Mouse (Mus musculus) midbrain, embryonic 14.5 days (tissue): ENCODE measurements around the gene Ddo. TPM values are rescaled to one million over a fixed set of nuclear protein-coding genes. Genes with fewer than 3 reads are reported as not detected.

Experiments used
- ATAC-seq: fragments of 200-750 bp; cut with Nextera tagmentation; 2 replicates; pipeline ENCODE4 v1.8.0; 2017; ENCODE audit warnings: moderate number of reproducible peaks, moderate library complexity; ENCODE audit not compliant: low FRiP score, low TSS enrichment
- DNase-seq: peaks from one replicate; pipeline ENCODE4 v3.0.0-alpha.2; 2015
- H3K27ac ChIP-seq: fragments of 300-500 bp; sonication (generic); replicated peaks from 2 replicates; pipeline ENCODE4 v1.5.1; 2014; ENCODE audit warnings: mild to moderate bottlenecking, low read depth, low read length, moderate library complexity
- H3K27me3 ChIP-seq: fragments of 300-500 bp; sonication (generic); 2 replicates; pipeline ENCODE4 v1.6.1; 2014; ENCODE audit warnings: low read length, control low read depth, mixed read lengths; ENCODE audit not compliant: control insufficient read depth, insufficient read depth
- H3K36me3 ChIP-seq: fragments of 300-500 bp; sonication (generic); 2 replicates; pipeline ENCODE4 v1.6.1; 2014; ENCODE audit warnings: low read length, control low read depth; ENCODE audit not compliant: control insufficient read depth, insufficient read depth
- H3K4me1 ChIP-seq: fragments of 300-500 bp; sonication (generic); 2 replicates; pipeline ENCODE4 v1.6.1; 2014; ENCODE audit warnings: mild to moderate bottlenecking, antibody characterized with exemption, low read length, control low read depth; ENCODE audit not compliant: control insufficient read depth, insufficient read depth
- H3K4me2 ChIP-seq: fragments of 300-500 bp; sonication (generic); 2 replicates; pipeline ENCODE4 v1.6.1; 2014; ENCODE audit warnings: mild to moderate bottlenecking, low read length, moderate library complexity
- H3K4me3 ChIP-seq: fragments of 300-500 bp; sonication (generic); replicated peaks from 2 replicates; pipeline ENCODE4 v1.5.1; 2014; ENCODE audit warnings: low read depth, low read length
- H3K9ac ChIP-seq: fragments of 300-500 bp; sonication (generic); replicated peaks from 2 replicates; pipeline ENCODE4 v1.6.1; 2014; ENCODE audit warnings: mild to moderate bottlenecking, low read length, moderate library complexity
- H3K9me3 ChIP-seq: fragments of 300-500 bp; sonication (generic); 2 replicates; pipeline ENCODE4 v1.6.1; 2016; ENCODE audit warnings: low read length, control low read depth, mixed read lengths; ENCODE audit not compliant: control insufficient read depth
- WGBS: fragments of 180-500 bp; shearing (Covaris S2); extraction: QIAGEN DNeasy Blood & Tissue Kit; methylation state at CpG from one replicate; pipeline ENCODE4 v1.1.7; 2014; 5-methylcytosine and 5-hydroxymethylcytosine counted together
- polyA plus RNA-seq: library from polyadenylated mRNA; unstranded; fragments of >200 nt; fragmentation: Nextera tagmentation; extraction: Ambion mirVana; gene quantifications from 2 replicates; pipeline ENCODE4 v1.2.1, GENCODE M21; 2014

The Ddo gene
- polyA plus RNA-seq, 1 experiment from 2014 or later = 0.45 TPM

DNA sequence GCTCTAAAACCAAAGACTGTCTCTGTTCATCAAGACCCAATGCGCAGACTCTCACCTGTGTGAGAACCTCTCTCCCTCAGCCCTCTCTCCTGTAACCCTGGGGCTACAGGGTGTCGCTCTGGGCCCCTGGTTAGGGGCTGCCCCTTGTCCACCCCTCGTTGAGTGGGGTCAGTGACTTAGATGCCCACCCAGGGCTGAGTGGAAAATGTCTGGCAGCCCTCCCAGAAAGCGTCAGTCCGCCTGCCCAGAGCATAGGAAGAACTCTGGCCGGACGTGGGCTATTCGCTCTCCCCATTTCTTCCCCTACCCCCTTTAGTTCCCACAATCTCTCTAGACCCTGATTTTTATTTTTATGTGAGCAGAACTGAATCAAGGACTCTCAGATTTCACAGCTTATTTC lies 86.5 kb downstream of the Ddo start:
- H3K9ac ChIP-seq = no peak overlapping the region
- H3K4me1 ChIP-seq = no peaks in the 10 kb centered on the region
- no peaks in the 10 kb centered on the region for H3K27me3 ChIP-seq
- H3K27ac ChIP-seq = no peak overlapping the region
- WGBS = 78% methylated on average over 8 of the region's 8 CpGs
- H3K4me3 ChIP-seq = no peak overlapping the region
- ATAC-seq (no peak), DNase-seq (no peak)
- no peaks in the 10 kb centered on the region for H3K36me3 ChIP-seq
- H3K4me2 ChIP-seq = no peak overlapping the region
- no peaks in the 10 kb centered on the region for H3K9me3 ChIP-seq

DNA sequence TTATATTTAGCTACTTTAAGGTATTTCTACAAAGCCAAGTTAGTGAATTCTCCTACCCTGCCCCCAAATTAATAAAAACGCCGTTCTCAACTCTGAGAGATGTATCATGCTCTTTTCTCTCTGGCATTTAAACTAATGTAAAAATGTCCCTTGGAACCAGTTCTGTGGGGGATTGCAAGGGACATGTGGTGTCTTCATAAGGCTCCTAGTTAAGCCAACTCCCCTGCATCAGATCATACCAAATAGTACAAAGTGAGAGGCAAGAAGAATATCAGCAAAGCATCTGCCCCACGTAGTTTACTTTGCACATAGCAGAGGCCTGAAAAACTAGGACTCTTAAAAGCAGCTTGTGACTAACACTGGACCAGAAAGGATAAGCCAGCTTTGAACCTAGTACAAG lies 86.9 kb downstream of the Ddo start:
- Histone ChIP-seq H3K9ac (no peak overlapping the region), H3K9me3 (no peaks in the 10 kb centered on the region), H3K4me1 (no peaks in the 10 kb centered on the region), H3K4me3 (no peak overlapping the region), H3K36me3 (no peaks in the 10 kb centered on the region), H3K27ac (no peak overlapping the region), H3K27me3 (no peaks in the 10 kb centered on the region), H3K4me2 (no peak overlapping the region)
- 86% methylated on average over 3 of the region's 3 CpGs for WGBS
- no peak for ATAC-seq
- no peak for DNase-seq

DNA sequence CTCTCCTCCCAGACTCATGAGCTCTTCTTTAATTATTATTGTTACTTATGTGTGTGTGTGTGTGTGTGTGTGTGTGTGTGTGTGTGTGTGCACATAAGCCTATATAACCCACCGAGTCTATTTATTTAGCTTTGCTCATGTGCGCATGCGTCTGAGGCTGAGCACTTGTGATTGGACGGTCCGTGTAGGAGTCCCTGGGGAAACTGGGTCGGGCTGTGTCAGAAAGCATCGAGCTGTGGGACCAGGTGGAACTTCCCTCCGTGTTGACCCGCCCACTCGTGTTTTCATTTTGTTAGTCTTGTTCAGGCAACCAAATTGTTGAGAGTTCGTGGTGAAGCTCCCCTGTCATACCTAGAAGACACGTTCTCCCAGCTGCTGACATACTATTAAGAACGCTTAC lies 88.6 kb downstream of the Ddo start:
- no peak for DNase-seq
- Histone ChIP-seq H3K9me3 (no peaks in the 10 kb centered on the region), H3K27ac (no peak overlapping the region), H3K36me3 (no peaks in the 10 kb centered on the region), H3K27me3 (no peaks in the 10 kb centered on the region), H3K4me2 (no peak overlapping the region), H3K9ac (no peak overlapping the region), H3K4me1 (no peaks in the 10 kb centered on the region), H3K4me3 (no peak overlapping the region)
- no peak for ATAC-seq
- 95% methylated on average over 13 of the region's 13 CpGs for WGBS

DNA sequence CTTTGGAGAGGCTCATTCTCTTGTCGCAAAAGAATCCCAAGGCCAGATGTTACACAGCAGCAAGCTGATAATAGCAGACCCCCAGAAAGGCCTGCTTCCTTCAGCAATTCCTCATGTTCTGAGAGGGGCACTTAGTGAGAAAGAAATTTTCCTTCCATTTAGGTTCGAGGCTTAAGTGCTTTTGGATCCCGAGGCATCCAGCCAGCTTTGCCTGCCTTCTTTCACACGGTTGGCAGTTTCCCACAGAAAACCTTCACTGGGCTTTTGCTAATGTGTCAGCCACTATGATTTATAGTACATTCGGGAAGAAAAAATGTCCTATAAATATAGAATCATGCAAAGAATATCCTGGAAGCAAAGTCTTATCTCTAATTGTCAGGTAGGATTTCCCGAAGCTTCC lies 89.3 kb downstream of the Ddo start:
- Histone ChIP-seq H3K4me2 (no peak overlapping the region), H3K27ac (no peak overlapping the region)

GRCm38 (mm10) chr10:40720883-40721282 lies 91.1 kb downstream of the Ddo start:
- no peak overlapping the region for H3K9ac ChIP-seq
- H3K9me3 ChIP-seq = no peaks in the 10 kb centered on the region
- ATAC-seq (no peak), DNase-seq (no peak)
- H3K4me3 ChIP-seq = no peak overlapping the region
- H3K27me3 ChIP-seq = no peaks in the 10 kb centered on the region
- H3K36me3 ChIP-seq = no peaks in the 10 kb centered on the region
- H3K4me2 ChIP-seq = no peak overlapping the region
- 83% methylated on average over 5 of the region's 5 CpGs for WGBS
- 0 out of 2 replicates have a peak overlapping the region, but pooled peaks have one; percentile 20 for H3K27ac ChIP-seq
- H3K4me1 ChIP-seq = peaks cover 7% of the 10 kb centered on the region

More for the DNA sequence above, 89.3 kb downstream of the Ddo start:
- Histone ChIP-seq H3K9ac (no peak overlapping the region), H3K27me3 (no peaks in the 10 kb centered on the region), H3K4me1 (no peaks in the 10 kb centered on the region), H3K9me3 (no peaks in the 10 kb centered on the region), H3K36me3 (no peaks in the 10 kb centered on the region), H3K4me3 (no peak overlapping the region)
- DNase-seq (no peak), ATAC-seq (no peak)
- WGBS = 78% methylated on average over 6 of the region's 6 CpGs

GRCm38 (mm10) chr10:40724342-40724741 lies 94.5 kb downstream of the Ddo start:
- Histone ChIP-seq H3K4me1 (peaks cover 13% of the 10 kb centered on the region), H3K36me3 (no peaks in the 10 kb centered on the region), H3K9ac (no peak overlapping the region), H3K4me3 (no peak overlapping the region), H3K27ac (no peak overlapping the region), H3K9me3 (no peaks in the 10 kb centered on the region), H3K4me2 (no peak overlapping the region), H3K27me3 (no peaks in the 10 kb centered on the region)
- ATAC-seq (no peak), DNase-seq (no peak)
- WGBS = 15% methylated on average over 6 of the region's 6 CpGs

DNA sequence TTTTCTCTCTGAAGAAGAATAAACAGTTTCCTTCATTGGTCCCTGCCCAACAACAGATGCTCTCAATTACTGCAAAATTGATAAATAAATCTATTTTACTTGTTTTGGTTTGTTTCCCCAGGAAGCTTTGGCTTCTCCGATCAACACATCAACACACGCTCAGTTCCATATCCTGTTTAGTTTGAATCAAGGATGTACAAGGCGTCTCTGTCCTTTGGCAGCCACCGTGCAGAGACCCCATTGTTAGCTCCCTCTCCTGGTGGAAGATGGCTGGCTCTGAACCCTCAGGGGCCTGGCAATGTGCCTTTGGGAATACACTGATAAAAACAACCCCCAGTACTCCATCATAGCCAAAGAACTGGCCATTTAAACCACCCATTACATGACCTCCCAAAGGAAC lies 95.3 kb downstream of the Ddo start:
- no peak overlapping the region for H3K4me2 ChIP-seq
- no peaks in the 10 kb centered on the region for H3K36me3 ChIP-seq
- H3K9me3 ChIP-seq = no peaks in the 10 kb centered on the region
- H3K27ac ChIP-seq = no peak overlapping the region
- WGBS = 52% methylated on average over 4 of the region's 4 CpGs
- H3K4me3 ChIP-seq = no peak overlapping the region
- ATAC-seq (no peak), DNase-seq (no peak)
- no peaks in the 10 kb centered on the region for H3K27me3 ChIP-seq
- H3K9ac ChIP-seq = no peak overlapping the region
- peaks cover 13% of the 10 kb centered on the region for H3K4me1 ChIP-seq

GRCm38 (mm10) chr10:40725471-40725870 lies 95.7 kb downstream of the Ddo start:
- Histone ChIP-seq H3K9ac (no peak overlapping the region), H3K36me3 (no peaks in the 10 kb centered on the region), H3K27me3 (no peaks in the 10 kb centered on the region), H3K4me3 (no peak overlapping the region), H3K9me3 (no peaks in the 10 kb centered on the region), H3K27ac (no peak overlapping the region), H3K4me2 (no peak overlapping the region), H3K4me1 (peaks cover 13% of the 10 kb centered on the region)
- no peak for DNase-seq
- no peak for ATAC-seq
- 92% methylated on average over 4 of the region's 4 CpGs for WGBS

DNA sequence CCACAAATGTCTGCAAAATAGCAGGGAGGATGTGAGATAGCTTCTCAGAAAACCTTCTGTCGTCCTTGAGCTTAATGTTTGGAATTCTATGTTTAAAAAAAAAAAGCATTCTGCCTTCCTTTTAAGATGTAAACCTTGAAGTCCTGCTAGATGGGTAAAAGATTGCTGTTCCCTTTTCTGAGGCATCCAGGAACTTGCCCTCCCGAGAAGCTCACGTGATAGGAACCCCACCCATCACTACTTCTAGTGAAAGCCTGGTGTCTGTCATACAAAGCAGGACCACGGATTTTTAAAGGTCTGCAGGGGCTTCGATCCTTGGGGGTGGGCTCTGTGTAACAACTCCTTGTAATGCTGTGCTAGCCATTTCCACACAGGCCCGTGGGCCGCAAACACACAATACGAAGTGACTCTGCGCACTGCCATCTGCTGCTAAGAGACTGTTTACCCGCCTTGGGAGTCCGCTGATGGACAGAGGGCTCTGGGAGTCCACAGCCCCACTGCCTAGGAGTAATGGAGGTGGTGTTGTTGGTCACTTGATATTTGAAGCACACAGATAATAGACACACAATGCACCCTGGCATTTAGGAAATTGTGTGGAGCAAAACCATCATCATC lies 96.6 kb downstream of the Ddo start:
- Histone ChIP-seq H3K9ac (no peak overlapping the region), H3K4me2 (no peak overlapping the region), H3K4me3 (no peak overlapping the region), H3K27me3 (no peaks in the 10 kb centered on the region), H3K4me1 (peaks cover 13% of the 10 kb centered on the region), H3K9me3 (no peaks in the 10 kb centered on the region), H3K36me3 (no peaks in the 10 kb centered on the region), H3K27ac (peak overlapping the region; percentile 15)
- 27% methylated on average over 11 of the region's 11 CpGs for WGBS
- peak; percentile 46; the same call in 1 of the 2 replicates for ATAC-seq
- peak; percentile 56 for DNase-seq
